Mouse (Mus musculus) stomach, adult 2 months (tissue): ENCODE data around the gene Obp1b. TPM values are rescaled to one million over a fixed set of nuclear protein-coding genes. Genes with fewer than 3 reads are reported as not detected.

Source experiments
- polyA plus RNA-seq: library from polyadenylated mRNA; depleted of rRNA; stranded (reverse); fragments of >200 nt; gene quantifications from 2 replicates; pipeline ENCODE4 v1.2.3, GENCODE M21; 2012; rRNA removed

Obp1b gene
- polyA plus RNA-seq: not detected in 2 replicates

GRCm38 (mm10) chrX:78186477-78186876 is at the start of gene Obp1b:
TSS of gene Obp1b (plus strand) at chrX:78186777.

Other genes with a start within 250 kb of the Obp1b start
- not detected in 2 replicates for gene Obp1a, start 95.4 kb upstream of the Obp1b start, polyA plus RNA-seq
- gene Gm5938, start 61.3 kb upstream of the Obp1b start, polyA plus RNA-seq: not detected in 2 replicates
- gene Gm14743, start 59.1 kb downstream of the Obp1b start, polyA plus RNA-seq: not detected in 2 replicates
- not detected in 2 replicates for gene 4930480E11Rik, start 182.9 kb downstream of the Obp1b start, polyA plus RNA-seq